Mouse (Mus musculus) mesoderm, embryonic 11.5 days (tissue): ENCODE data around the gene Entr1.

Source experiments
- DNase-seq: peaks from one replicate; pipeline ENCODE4 v3.0.0-alpha.2; 2012; ENCODE audit warnings: low read depth, low spot score

Entr1 gene

GRCm38 (mm10) chr2:26389154-26389690 lies at the start of gene Entr1, which contains the start of gene Pmpca:
TSS of gene Entr1 (minus strand) at chr2:26389316.
TSS of gene Pmpca (plus strand) at chr2:26389339.
- DNase-seq = peak; percentile 86

- no peak for DNase-seq
These were observed 49.3 kb upstream of the Entr1 start for GRCm38 (mm10) chr2:26438373-26438772.

GRCm38 (mm10) chr2:26437221-26437620 lies 48.1 kb upstream of the Entr1 start:
- DNase-seq = no peak

GRCm38 (mm10) chr2:26434791-26435572 lies 45.9 kb upstream of the Entr1 start:
- no peak for DNase-seq

GRCm38 (mm10) chr2:26429851-26430250 lies 40.7 kb upstream of the Entr1 start:
- no peak for DNase-seq

GRCm38 (mm10) chr2:26424541-26424940 lies 35.4 kb upstream of the Entr1 start:
- no peak for DNase-seq

- no peak for DNase-seq
These were observed 34.0 kb upstream of the Entr1 start for GRCm38 (mm10) chr2:26423086-26423485.

GRCm38 (mm10) chr2:26421969-26422368 lies 32.9 kb upstream of the Entr1 start:
- DNase-seq = no peak

GRCm38 (mm10) chr2:26418120-26418519 lies 29.0 kb upstream of the Entr1 start:
- no peak for DNase-seq

- no peak for DNase-seq
These were observed 27.9 kb upstream of the Entr1 start for GRCm38 (mm10) chr2:26417066-26417465.

- no peak for DNase-seq
These were observed 21.9 kb upstream of the Entr1 start for GRCm38 (mm10) chr2:26410931-26411411.

GRCm38 (mm10) chr2:26410091-26410490 lies 21.0 kb upstream of the Entr1 start:
- no peak for DNase-seq

GRCm38 (mm10) chr2:26409362-26409761 lies 20.2 kb upstream of the Entr1 start:
- DNase-seq = no peak

GRCm38 (mm10) chr2:26408515-26409356 lies 19.6 kb upstream of the Entr1 start, which contains the start of gene Inpp5e:
TSS of gene Inpp5e (minus strand) at chr2:26409203.
- peak; percentile 96 for DNase-seq

GRCm38 (mm10) chr2:26403306-26403705 lies 14.2 kb upstream of the Entr1 start:
- no peak for DNase-seq

- no peak for DNase-seq
These were observed 13.1 kb upstream of the Entr1 start for GRCm38 (mm10) chr2:26402265-26402664.

- no peak for DNase-seq
These were observed 11.9 kb upstream of the Entr1 start for GRCm38 (mm10) chr2:26401023-26401422.

- DNase-seq = no peak
These were observed 11.2 kb upstream of the Entr1 start for GRCm38 (mm10) chr2:26400296-26400695.

GRCm38 (mm10) chr2:26399647-26400046 lies 10.5 kb upstream of the Entr1 start:
- no peak for DNase-seq

- DNase-seq = no peak
These were observed 9.9 kb upstream of the Entr1 start for GRCm38 (mm10) chr2:26398978-26399377.

GRCm38 (mm10) chr2:26391617-26392016 lies 2.5 kb upstream of the Entr1 start:
- no peak for DNase-seq

GRCm38 (mm10) chr2:26390954-26391353 lies 1.8 kb upstream of the Entr1 start:
- DNase-seq = no peak
